In genomic region chr2:44564776-44565692, GRCm38 (mm10) we compare ENCODE assay signal across 15 mouse cellular contexts.
DNase-seq lines count a peak whose midpoint lies in the region; ATAC-seq lines count a peak whose summit lies in the region.
"Had no signal": no experiment of that assay in that cellular context is flagged by ENCODE, and none has a peak within 500 bp of the region (broad histone marks: within the 10 kb centered on the region; RNA-seq: fewer than 3 reads in every experiment).

No protein-coding gene starts in this region.

- H3K9ac ChIP-seq in embryonic facial prominence, embryonic 13.5 days, result no peak overlapping the region

- peaks cover 14% of the 10 kb centered on the region for H3K4me1 ChIP-seq in embryonic facial prominence, embryonic 13.5 days

- H3K4me3 ChIP-seq in embryonic facial prominence, embryonic 13.5 days, result no peak overlapping the region
- H3K4me3 ChIP-seq: gastrocnemius, adult 2 months had no signal

- peak; percentile 73 for ATAC-seq in cerebellum, adult (ENCODE audit: insufficient number of reproducible peaks, low FRiP score, low TSS enrichment)
- ATAC-seq in embryonic facial prominence, embryonic 13.5 days (ENCODE audit: insufficient number of reproducible peaks, insufficient read depth, low FRiP score, low TSS enrichment, low read depth), result no peak
- ATAC-seq: lung, postnatal 0 days had no signal

- no peaks in the 10 kb centered on the region for H3K36me3 ChIP-seq in embryonic facial prominence, embryonic 13.5 days

- no peaks in the 10 kb centered on the region for H3K27me3 ChIP-seq in embryonic facial prominence, embryonic 13.5 days

- peak overlapping the region; percentile 68 for H3K27ac ChIP-seq in embryonic facial prominence, embryonic 13.5 days
- H3K27ac ChIP-seq: gastrocnemius, adult 2 months; stomach, postnatal 0 days had no signal

- H3K9me3 ChIP-seq in embryonic facial prominence, embryonic 13.5 days, result no peaks in the 10 kb centered on the region

- WGBS in embryonic facial prominence, embryonic 13.5 days, result 46% methylated on average over 16 of the region's 16 CpGs

- DNase-seq in cerebellum, postnatal 4 days (ENCODE audit: low spot score in 2 of 2), result no peak
- DNase-seq in cerebellum, adult 11 months, result peak; percentile 22
- peak; percentile 41 to 48 for DNase-seq in layer of hippocampus, postnatal 14 days (ENCODE audit: low spot score in 2 of 2)
- DNase-seq in spleen, postnatal 10 days (ENCODE audit: low spot score in 2 of 2), result no peak
- no peak for DNase-seq in urinary bladder, adult 18-20 months (ENCODE audit: low spot score in 2 of 2)
- no peak for DNase-seq in thymus, postnatal 36 days
- DNase-seq: gastrocnemius, adult 2 months; kidney, adult 11 months; liver had no signal

- H3K4me2 ChIP-seq in embryonic facial prominence, embryonic 13.5 days, result no peak overlapping the region
- H3K4me2 ChIP-seq: heart, embryonic 11.5 days; midbrain, embryonic 11.5 days had no signal

Comparison
In these comparisons a context has a peak if more than half of its experiments do, and no peak if none do; other contexts are left out.
1. DNase-seq: peak in cerebellum, adult 11 months (single experiment) and layer of hippocampus, postnatal 14 days (2 of 2); none in cerebellum, postnatal 4 days (0 of 2), spleen, postnatal 10 days (0 of 2), urinary bladder, adult 18-20 months (0 of 2) and thymus, postnatal 36 days (0 of 2).